Mouse (Mus musculus) liver, postnatal 0 days (tissue): ENCODE measurements around the gene Cpm. TPM values are rescaled to one million over a fixed set of nuclear protein-coding genes. Genes with fewer than 3 reads are reported as not detected.
"Not testable (repeated sequence)": the region's sequence is repeated elsewhere in the genome, so short reads cannot be mapped to it uniquely, and the experiment has no call there.

ENCODE experiments used
- ATAC-seq: fragments of 200-750 bp; cut with Nextera tagmentation; 2 replicates; pipeline ENCODE4 v1.8.0; 2017; ENCODE audit warnings: mild to moderate bottlenecking, moderate library complexity
- DNase-seq: peaks from one replicate; pipeline ENCODE4 v3.0.0-alpha.2; 2016
- H3K27ac ChIP-seq: fragments of 300-500 bp; sonication (generic); 2 replicates; pipeline ENCODE4 v1.5.1; 2014; ENCODE audit warnings: antibody characterized with exemption, moderate library complexity, mild to moderate bottlenecking, low read depth
- H3K27me3 ChIP-seq: fragments of 300-500 bp; sonication (generic); 2 replicates; pipeline ENCODE4 v1.6.1; 2014; ENCODE audit warnings: low read length, control low read depth, mixed read lengths; ENCODE audit not compliant: insufficient read depth
- H3K36me3 ChIP-seq: fragments of 300-500 bp; sonication (generic); replicated peaks from 2 replicates; pipeline ENCODE4 v1.6.1; 2014; ENCODE audit warnings: mild to moderate bottlenecking, control low read depth, low read length, moderate library complexity, mixed read lengths; ENCODE audit not compliant: insufficient read depth
- H3K4me1 ChIP-seq: fragments of 300-500 bp; sonication (generic); 2 replicates; pipeline ENCODE4 v1.6.1; 2014; ENCODE audit warnings: antibody characterized with exemption, mild to moderate bottlenecking, control low read depth; ENCODE audit not compliant: insufficient read depth
- H3K4me2 ChIP-seq: fragments of 300-500 bp; sonication (generic); 2 replicates; pipeline ENCODE4 v1.6.1; 2014; ENCODE audit warnings: low read depth, mild to moderate bottlenecking, low read length, moderate library complexity, mixed read lengths
- H3K4me3 ChIP-seq: fragments of 300-500 bp; sonication (generic); 2 replicates; pipeline ENCODE4 v1.5.1; 2014; ENCODE audit warnings: low read depth, low read length
- H3K9ac ChIP-seq: fragments of 300-500 bp; sonication (generic); replicated peaks from 2 replicates; pipeline ENCODE4 v1.6.1; 2014; ENCODE audit warnings: mild to moderate bottlenecking, moderate library complexity
- H3K9me3 ChIP-seq: fragments of 300-500 bp; sonication (generic); 2 replicates; pipeline ENCODE4 v1.6.1; 2016; ENCODE audit warnings: mild to moderate bottlenecking, control low read depth, low read length, mixed read lengths
- CTCF ChIP-seq: sonication (generic); IDR thresholded peaks from 2 replicates; pipeline ENCODE4 v1.5.1; 2016; ENCODE audit warnings: antibody characterized with exemption, low read depth
- EP300 ChIP-seq: IDR thresholded peaks from 2 replicates; pipeline ENCODE4 v1.6.1; 2016; ENCODE audit warnings: antibody characterized with exemption, low read depth, mild to moderate bottlenecking
- WGBS: fragments of 180-500 bp; shearing (Covaris S2); extraction: QIAGEN DNeasy Blood & Tissue Kit; methylation state at CpG from one replicate; pipeline ENCODE4 v1.1.7; 2014; ENCODE audit not compliant: insufficient replicate concordance; 5-methylcytosine and 5-hydroxymethylcytosine counted together
- polyA plus RNA-seq: library from polyadenylated mRNA; unstranded; fragments of >200 nt; fragmentation: Nextera tagmentation; extraction: Ambion mirVana; gene quantifications from 2 replicates; pipeline ENCODE4 v1.2.1, GENCODE M21; 2015

The Cpm gene
- polyA plus RNA-seq, 1 experiment from 2014 or later: 7.0 TPM

DNA sequence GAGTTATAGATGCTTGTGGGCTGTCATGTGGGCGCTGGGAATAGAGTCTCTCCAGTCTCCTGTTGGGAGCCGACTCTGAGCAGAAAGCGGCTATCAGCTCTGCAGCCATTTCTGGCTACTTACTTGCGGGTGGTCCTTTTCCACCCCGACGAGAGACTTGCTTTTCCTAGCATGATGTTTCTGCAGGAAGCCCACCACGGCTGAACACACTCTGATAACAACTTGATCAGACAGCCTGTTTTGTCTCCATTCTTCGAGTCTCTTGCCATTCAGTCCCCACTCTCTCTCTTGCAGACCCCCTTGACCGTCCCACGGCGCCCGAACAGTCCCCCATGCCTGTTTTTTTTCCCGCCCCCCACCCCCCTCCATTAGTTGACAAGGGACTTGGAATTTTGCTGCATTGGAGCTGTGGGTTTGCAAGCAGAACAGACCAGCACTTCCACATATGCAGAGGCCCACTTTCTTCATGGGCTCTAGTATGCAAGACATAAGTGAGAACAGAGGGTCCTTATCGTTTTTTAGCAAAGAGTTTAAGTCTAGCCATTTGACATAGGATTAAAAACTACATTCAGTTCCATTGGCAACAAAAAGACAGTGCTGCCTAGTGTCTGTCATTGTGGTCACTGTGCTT, 103.8 kb downstream of the Cpm start:
- no peak overlapping the region for H3K4me3 ChIP-seq

DNA sequence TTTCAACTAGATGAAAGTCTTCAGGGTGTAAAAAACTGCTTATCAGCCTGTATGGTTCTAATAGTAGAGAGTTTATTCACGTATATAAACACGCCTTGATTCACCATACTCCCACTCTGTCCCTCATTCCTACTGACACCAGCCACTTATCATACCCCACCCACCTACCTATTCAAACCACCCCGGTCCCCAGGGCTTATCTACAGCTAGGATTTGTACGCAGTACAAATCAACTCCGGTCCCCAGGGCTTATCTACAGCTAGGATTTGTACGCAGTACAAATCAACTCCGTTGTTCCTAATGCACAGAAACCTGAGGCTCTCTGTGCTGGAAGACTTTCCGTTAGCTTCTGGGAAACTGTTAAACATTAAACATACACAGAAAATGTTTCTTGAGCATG, 104.3 kb downstream of the Cpm start:
- not testable (repeated sequence) for H3K9ac ChIP-seq, H3K27ac ChIP-seq, H3K9me3 ChIP-seq, H3K4me3 ChIP-seq, H3K27me3 ChIP-seq, DNase-seq, H3K4me2 ChIP-seq, H3K36me3 ChIP-seq, ATAC-seq
- peaks cover 21% of the 10 kb centered on the region for H3K4me1 ChIP-seq
- 36% methylated on average over 8 of the region's 8 CpGs for WGBS

More for the DNA sequence above, 103.8 kb downstream of the Cpm start:
- H3K27ac ChIP-seq: no peak overlapping the region
- H3K36me3 ChIP-seq: peaks cover 1% of the 10 kb centered on the region; the same call in 1 of the 2 replicates
- WGBS: 67% methylated on average over 14 of the region's 14 CpGs
- no peak overlapping the region for H3K4me2 ChIP-seq
- no peaks in the 10 kb centered on the region for H3K9me3 ChIP-seq
- no peak for DNase-seq
- no peak for ATAC-seq
- TF ChIP-seq EP300 (no peak), CTCF (no peak)
- H3K9ac ChIP-seq: no peak overlapping the region
- peaks cover 21% of the 10 kb centered on the region for H3K4me1 ChIP-seq
- no peaks in the 10 kb centered on the region for H3K27me3 ChIP-seq

DNA sequence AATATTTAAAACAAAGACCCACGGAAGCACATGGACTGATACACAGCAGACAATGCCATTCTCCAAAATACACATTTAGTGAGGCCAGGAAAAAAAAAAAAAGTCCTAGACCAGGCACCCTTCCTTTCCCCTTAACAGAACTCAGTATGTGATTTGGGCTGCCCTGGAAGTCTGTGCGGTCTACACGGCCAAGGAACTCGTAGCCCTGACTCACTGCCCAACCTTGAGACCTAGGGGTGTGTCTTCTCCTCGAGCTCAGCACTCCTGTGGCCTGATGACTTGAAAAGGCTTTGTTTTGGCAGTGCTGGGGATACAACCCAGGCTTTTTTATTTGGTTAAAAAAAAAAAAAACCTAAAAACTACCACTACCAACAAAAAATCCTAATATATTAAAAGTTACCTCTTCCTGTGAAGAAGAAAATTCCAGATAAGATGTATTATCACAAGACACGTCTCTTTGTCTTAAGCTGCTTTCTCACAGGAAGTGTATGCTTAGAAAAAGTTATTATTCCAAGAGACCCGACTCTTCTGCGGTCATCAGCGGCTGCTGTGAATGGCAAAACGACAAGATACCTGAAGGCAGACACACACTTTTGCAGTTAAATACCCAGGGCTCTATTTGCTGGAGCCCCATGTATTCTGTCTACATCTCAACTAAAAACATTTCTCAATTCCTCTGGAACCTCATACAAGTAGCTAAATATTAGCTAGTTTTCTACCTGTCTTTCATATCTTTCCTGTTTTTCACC, 105.0 kb downstream of the Cpm start:
- not testable (repeated sequence) for ATAC-seq
- peaks cover 21% of the 10 kb centered on the region for H3K4me1 ChIP-seq
- 62% methylated on average over 9 of the region's 10 CpGs for WGBS

GRCm38 (mm10) chr10:117735396-117735795, 106.1 kb downstream of the Cpm start:
- Histone ChIP-seq H3K4me1 (peaks cover 14% of the 10 kb centered on the region), H3K36me3 (peaks cover 12% of the 10 kb centered on the region)
- not testable (repeated sequence) for H3K27ac ChIP-seq, H3K27me3 ChIP-seq, DNase-seq, H3K4me3 ChIP-seq, ATAC-seq, H3K9ac ChIP-seq, H3K4me2 ChIP-seq, H3K9me3 ChIP-seq
- WGBS: 85% methylated on average over 11 of the region's 12 CpGs

More for the DNA sequence above, 105.0 kb downstream of the Cpm start:
- not testable (repeated sequence) for H3K4me2 ChIP-seq, H3K9me3 ChIP-seq, H3K27ac ChIP-seq, DNase-seq, H3K27me3 ChIP-seq, H3K4me3 ChIP-seq, H3K9ac ChIP-seq
- H3K36me3 ChIP-seq: peaks cover 12% of the 10 kb centered on the region

DNA sequence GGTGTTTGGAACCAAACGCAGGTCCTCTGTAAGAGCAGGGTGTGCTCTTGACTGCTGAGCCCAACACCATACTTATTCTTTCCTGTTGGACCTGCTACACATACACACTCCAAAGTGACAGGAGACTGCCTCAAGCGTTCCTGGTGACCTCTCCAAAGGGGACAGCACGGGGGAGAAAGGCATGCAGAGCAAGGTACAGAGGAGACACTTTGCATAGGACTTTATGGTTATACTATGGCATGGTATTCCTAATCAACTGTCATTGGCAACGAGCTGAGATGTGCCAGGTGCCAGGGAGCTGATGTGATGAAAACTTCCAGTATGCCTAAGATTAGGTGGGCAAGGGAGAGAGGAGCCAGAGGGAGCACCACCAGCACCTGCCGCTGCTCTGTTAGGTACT, 107.3 kb downstream of the Cpm start:
- DNase-seq: no peak
- no peaks in the 10 kb centered on the region for H3K27me3 ChIP-seq
- H3K4me3 ChIP-seq: no peak overlapping the region
- peaks cover 12% of the 10 kb centered on the region for H3K36me3 ChIP-seq
- no peak overlapping the region for H3K27ac ChIP-seq
- TF ChIP-seq CTCF (no peak), EP300 (no peak)
- H3K9ac ChIP-seq: no peak overlapping the region
- 75% methylated on average over 5 of the region's 5 CpGs for WGBS
- peaks cover 11% of the 10 kb centered on the region for H3K4me1 ChIP-seq
- H3K4me2 ChIP-seq: no peak overlapping the region
- no peaks in the 10 kb centered on the region for H3K9me3 ChIP-seq
- no peak for ATAC-seq

Other genes starting within 250 kb of the Cpm start
- gene Cpsf6, start 249.5 kb upstream of the Cpm start, polyA plus RNA-seq: 34.4 and 38.6 TPM in 2 replicates
- 10.5 and 11.3 TPM in 2 replicates for gene Mdm2, start 81.3 kb downstream of the Cpm start, polyA plus RNA-seq
- gene Slc35e3, start 116.9 kb downstream of the Cpm start, polyA plus RNA-seq: 2.8 and 3.7 TPM in 2 replicates
- gene Nup107, start 163.2 kb downstream of the Cpm start, polyA plus RNA-seq: 12.9 and 15.0 TPM in 2 replicates
- gene Rap1b, start 216.5 kb downstream of the Cpm start, polyA plus RNA-seq: 103 and 105 TPM in 2 replicates